Mouse (Mus musculus): Measurements from ENCODE around the gene Gm13287. TPM values are rescaled to one million over a fixed set of nuclear protein-coding genes. Genes with fewer than 3 reads are reported as not detected.

Gene Gm13287
- polyA plus RNA-seq, 1 experiment: not detected

DNA sequence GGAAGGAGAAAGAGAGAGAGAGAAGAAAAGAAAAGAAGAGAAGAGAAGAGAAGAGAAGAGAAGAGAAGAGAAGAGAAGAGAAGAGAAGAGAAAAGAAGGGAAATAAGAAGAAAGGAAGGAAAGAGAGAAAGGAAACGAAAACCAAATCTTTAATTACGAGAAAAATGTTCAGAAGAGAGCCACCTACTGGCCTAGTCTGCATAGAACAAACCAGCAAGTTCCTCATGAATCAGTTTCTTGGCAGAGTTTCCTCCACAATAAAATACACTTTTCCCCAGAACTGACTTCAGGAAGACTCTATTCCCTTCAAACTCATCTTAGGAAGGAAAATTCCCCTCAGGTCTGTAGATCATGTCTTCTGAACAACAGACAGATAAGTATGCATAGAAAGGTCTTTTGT is 42.3 kb downstream of the Gm13287 start:
- Histone ChIP-seq H3K27ac (ENCODE audit: insufficient read depth, low read depth, low read length) (no peak overlapping the region), H3K4me3 (ENCODE audit: insufficient read depth, low read depth, low read length) (no peak overlapping the region), H3K27me3 (replicated peaks; ENCODE audit: control insufficient read depth, insufficient read depth, low read length) (no peaks in the 10 kb centered on the region), H3K4me1 (ENCODE audit: control insufficient read depth, insufficient read depth, low read length) (no peaks in the 10 kb centered on the region), H3K36me3 (ENCODE audit: control insufficient read depth, insufficient read depth, low read length) (no peaks in the 10 kb centered on the region)
- WGBS: 47% methylated on average over 2 of the region's 2 CpGs
- no peak for DNase-seq
- TF ChIP-seq CTCF (conservative IDR thresholded peaks at IDR 0.05; ENCODE audit: insufficient read depth, insufficient read length, low read depth, low read length) (no peak), POLR2A (IDR thresholded peaks at IDR 0.05; ENCODE audit: low read depth, low read length) (no peak)

- no peaks in the 10 kb centered on the region for H3K4me1 ChIP-seq (ENCODE audit: control insufficient read depth, insufficient read depth, low read length)
- H3K27ac ChIP-seq (ENCODE audit: insufficient read depth, low read depth, low read length): no peak within 1 kb of the TSS
- 75% methylated on average over 1 of the region's 1 CpGs for WGBS
- no peak for DNase-seq
- no peaks in the 10 kb centered on the region for H3K36me3 ChIP-seq (ENCODE audit: control insufficient read depth, insufficient read depth, low read length)
- no peak for TF ChIP-seq POLR2A (IDR thresholded peaks at IDR 0.05; ENCODE audit: low read depth, low read length)
- no peak within 1 kb of the TSS for H3K4me3 ChIP-seq (ENCODE audit: insufficient read depth, low read depth, low read length)
- no peaks in the 10 kb centered on the region for H3K27me3 ChIP-seq (replicated peaks; ENCODE audit: control insufficient read depth, insufficient read depth, low read length)
Observed at GRCm38 (mm10) chr4:88849698-88850097, 46.6 kb downstream of the Gm13287 start, which contains the start of gene Ifna1. Gene Ifna1 (plus strand): TSS chr4:88850087.

DNA sequence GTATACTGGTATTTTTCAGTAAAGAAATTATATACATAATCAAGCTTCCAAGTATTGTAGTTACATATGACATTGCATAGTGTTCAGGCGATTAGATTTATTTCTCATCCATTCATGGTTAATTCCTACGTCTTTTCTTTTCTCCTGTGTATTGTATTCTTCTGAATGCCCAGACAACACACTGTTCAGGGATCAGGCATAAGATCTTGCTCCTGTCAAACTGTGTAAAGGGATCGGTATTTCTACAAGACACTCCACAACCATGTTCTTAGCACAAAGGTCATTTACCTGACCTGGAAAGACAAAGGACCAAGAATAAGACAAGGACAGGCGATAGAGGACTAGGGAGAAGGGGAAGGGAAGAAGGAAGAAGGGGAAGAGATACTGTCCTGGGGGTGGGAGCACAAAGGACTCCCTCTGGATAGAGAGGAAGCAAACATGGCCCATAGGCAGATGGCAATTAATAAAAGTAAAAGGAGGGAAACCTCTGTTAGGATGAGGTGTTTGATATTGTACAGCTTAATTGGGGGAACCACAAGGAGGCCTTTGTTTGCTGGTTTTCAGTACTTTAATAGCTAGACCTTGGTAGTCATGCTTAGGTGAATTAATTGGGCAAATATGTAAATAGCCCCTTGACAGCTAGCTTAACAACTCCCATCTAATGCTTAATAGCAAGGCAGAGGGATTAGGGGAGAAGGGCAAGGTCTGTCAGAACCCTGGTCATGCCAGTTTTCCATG is 48.1 kb downstream of the Gm13287 start:
- TF ChIP-seq CTCF (conservative IDR thresholded peaks at IDR 0.05; ENCODE audit: insufficient read depth, insufficient read length, low read depth, low read length): no peak
- TF ChIP-seq POLR2A (IDR thresholded peaks at IDR 0.05; ENCODE audit: low read depth, low read length): no peak
- DNase-seq: no peak
- Histone ChIP-seq H3K4me3 (ENCODE audit: insufficient read depth, low read depth, low read length) (no peak overlapping the region), H3K27ac (ENCODE audit: insufficient read depth, low read depth, low read length) (no peak overlapping the region), H3K4me1 (ENCODE audit: control insufficient read depth, insufficient read depth, low read length) (no peaks in the 10 kb centered on the region), H3K27me3 (replicated peaks; ENCODE audit: control insufficient read depth, insufficient read depth, low read length) (no peaks in the 10 kb centered on the region), H3K36me3 (ENCODE audit: control insufficient read depth, insufficient read depth, low read length) (no peaks in the 10 kb centered on the region)
- 73% methylated on average over 4 of the region's 4 CpGs for WGBS

Other genes with a start within 250 kb of the Gm13287 start
- not detected in 2 replicates for gene Ifna15, start 245.0 kb upstream of the Gm13287 start, polyA plus RNA-seq (2012; rRNA removed)
- gene Ifna14, start 231.5 kb upstream of the Gm13287 start, polyA plus RNA-seq (2012; rRNA removed): not detected in 2 replicates
- gene Ifna9, start 210.9 kb upstream of the Gm13287 start, polyA plus RNA-seq (2012; rRNA removed): not detected in 2 replicates
- not detected in 2 replicates for gene Ifna12, start 199.9 kb upstream of the Gm13287 start, polyA plus RNA-seq (2012; rRNA removed)
- not detected in 2 replicates for gene C87499, start 168.8 kb upstream of the Gm13287 start, polyA plus RNA-seq (2012; rRNA removed)
- gene Ifna13, start 158.8 kb upstream of the Gm13287 start, polyA plus RNA-seq (2012; rRNA removed): not detected in 2 replicates
- gene Ifna16, start 126.3 kb upstream of the Gm13287 start, polyA plus RNA-seq (2012; rRNA removed): not detected in 2 replicates
- not detected in 2 replicates for gene Ifna2, start 119.3 kb upstream of the Gm13287 start, polyA plus RNA-seq (2012; rRNA removed)
- not detected in 2 replicates for gene Ifnab, start 111.9 kb upstream of the Gm13287 start, polyA plus RNA-seq (2012; rRNA removed)
- gene Gm26566, start 81.4 kb upstream of the Gm13287 start, polyA plus RNA-seq (2012; rRNA removed): 0.26 and 0.34 TPM in 2 replicates
- 18.1 and 19.2 TPM in 2 replicates for gene Klhl9, start 80.8 kb upstream of the Gm13287 start, polyA plus RNA-seq (2012; rRNA removed)
- not detected in 2 replicates for gene Gm13271, start 48.4 kb upstream of the Gm13287 start, polyA plus RNA-seq (2012; rRNA removed)
- 0.10 TPM in 1 of 2 replicates, not detected in the other for gene Gm13283, start 43.1 kb upstream of the Gm13287 start, polyA plus RNA-seq (2012; rRNA removed)
- not detected in 2 replicates for gene Gm13290, start 29.4 kb upstream of the Gm13287 start, polyA plus RNA-seq (2012; rRNA removed)
- not detected in 2 replicates for gene Gm13289, start 26.3 kb upstream of the Gm13287 start, polyA plus RNA-seq (2012; rRNA removed)
- not detected in 2 replicates for gene Gm13272, start 23.4 kb upstream of the Gm13287 start, polyA plus RNA-seq (2012; rRNA removed)
- gene Ifnz, start 21.1 kb upstream of the Gm13287 start, polyA plus RNA-seq (2012; rRNA removed): 0.08 TPM in 1 of 2 replicates, not detected in the other
- gene Gm13276, start 17.5 kb upstream of the Gm13287 start, polyA plus RNA-seq (2012; rRNA removed): not detected in 2 replicates
- not detected in 2 replicates for gene Gm13277, start 14.6 kb upstream of the Gm13287 start, polyA plus RNA-seq (2012; rRNA removed)
- gene Gm13278, start 11.7 kb upstream of the Gm13287 start, polyA plus RNA-seq (2012; rRNA removed): not detected in 2 replicates
- not detected in 2 replicates for gene Gm13275, start 8.8 kb upstream of the Gm13287 start, polyA plus RNA-seq (2012; rRNA removed)
- gene Gm13279, start 5.9 kb upstream of the Gm13287 start, polyA plus RNA-seq (2012; rRNA removed): not detected in 2 replicates
- gene Gm13285, start 3.6 kb upstream of the Gm13287 start, polyA plus RNA-seq (2012; rRNA removed): not detected in 2 replicates
- not detected in 2 replicates for gene Gm13288, start 2.3 kb downstream of the Gm13287 start, polyA plus RNA-seq (2012; rRNA removed)
- gene Ifna7, start 13.0 kb downstream of the Gm13287 start, polyA plus RNA-seq (2012; rRNA removed): not detected in 2 replicates
- gene Ifna11, start 16.7 kb downstream of the Gm13287 start, polyA plus RNA-seq (2012; rRNA removed): not detected in 2 replicates
- gene Ifna6, start 24.2 kb downstream of the Gm13287 start, polyA plus RNA-seq (2012; rRNA removed): not detected in 2 replicates
- not detected in 2 replicates for gene Ifna5, start 32.3 kb downstream of the Gm13287 start, polyA plus RNA-seq (2012; rRNA removed)
- gene Ifna4, start 38.6 kb downstream of the Gm13287 start, polyA plus RNA-seq (2012; rRNA removed): not detected in 2 replicates
- gene Ifna1, start 46.8 kb downstream of the Gm13287 start, polyA plus RNA-seq (2012; rRNA removed): not detected in 2 replicates
- not detected in 2 replicates for gene Ifne, start 76.9 kb downstream of the Gm13287 start, polyA plus RNA-seq (2012; rRNA removed)

Data from kidney, adult 2 months (tissue).